Mouse (Mus musculus) liver, embryonic 13.5 days (tissue): ENCODE data around the gene Pikfyve. TPM values are rescaled to one million over a fixed set of nuclear protein-coding genes. Genes with fewer than 3 reads are reported as not detected.

Source experiments
- ATAC-seq: fragments of 200-750 bp; cut with Nextera tagmentation; 2 replicates; pipeline ENCODE4 v1.8.0; 2017; ENCODE audit warnings: low read depth, mild to moderate bottlenecking, moderate number of reproducible peaks, moderate library complexity
- DNase-seq: peaks from one replicate; pipeline ENCODE4 v3.0.0; 2022
- H3K27ac ChIP-seq: fragments of 300-500 bp; sonication (generic); 2 replicates; pipeline ENCODE4 v1.5.1; 2015; ENCODE audit warnings: moderate library complexity, mild to moderate bottlenecking, inconsistent platforms
- H3K27me3 ChIP-seq: fragments of 300-500 bp; sonication (generic); 2 replicates; pipeline ENCODE4 v1.6.1; 2015; ENCODE audit warnings: mild to moderate bottlenecking, inconsistent platforms
- H3K36me3 ChIP-seq: fragments of 300-500 bp; sonication (generic); 2 replicates; pipeline ENCODE4 v1.6.1; 2015; ENCODE audit warnings: mild to moderate bottlenecking, inconsistent platforms
- H3K4me1 ChIP-seq: fragments of 300-500 bp; sonication (generic); replicated peaks from 2 replicates; pipeline ENCODE4 v1.6.1; 2015; ENCODE audit warnings: inconsistent platforms
- H3K4me2 ChIP-seq: fragments of 300-500 bp; sonication (generic); 2 replicates; pipeline ENCODE4 v1.6.1; 2015; ENCODE audit warnings: inconsistent platforms, mild to moderate bottlenecking, moderate library complexity
- H3K4me3 ChIP-seq: fragments of 300-500 bp; sonication (generic); replicated peaks from 2 replicates; pipeline ENCODE4 v1.5.1; 2015; ENCODE audit warnings: mild to moderate bottlenecking, inconsistent platforms
- H3K9ac ChIP-seq: fragments of 300-500 bp; sonication (generic); 2 replicates; pipeline ENCODE4 v1.6.1; 2015; ENCODE audit warnings: mild to moderate bottlenecking, inconsistent platforms
- H3K9me3 ChIP-seq: fragments of 300-500 bp; sonication (generic); replicated peaks from 2 replicates; pipeline ENCODE4 v1.6.1; 2016; ENCODE audit warnings: inconsistent platforms
- WGBS: fragments of 180-500 bp; shearing (Covaris S2); methylation state at CpG from one replicate; pipeline ENCODE4 v1.1.7; 2015; ENCODE audit not compliant: insufficient replicate concordance; 5-methylcytosine and 5-hydroxymethylcytosine counted together
- polyA plus RNA-seq: library from polyadenylated mRNA; unstranded; fragments of >200 nt; fragmentation: Nextera tagmentation; extraction: Ambion mirVana; gene quantifications from 2 replicates; pipeline ENCODE4 v1.2.1, GENCODE M21; 2015

Gene Pikfyve
- polyA plus RNA-seq: 4.1 and 6.1 TPM in 2 replicates

DNA sequence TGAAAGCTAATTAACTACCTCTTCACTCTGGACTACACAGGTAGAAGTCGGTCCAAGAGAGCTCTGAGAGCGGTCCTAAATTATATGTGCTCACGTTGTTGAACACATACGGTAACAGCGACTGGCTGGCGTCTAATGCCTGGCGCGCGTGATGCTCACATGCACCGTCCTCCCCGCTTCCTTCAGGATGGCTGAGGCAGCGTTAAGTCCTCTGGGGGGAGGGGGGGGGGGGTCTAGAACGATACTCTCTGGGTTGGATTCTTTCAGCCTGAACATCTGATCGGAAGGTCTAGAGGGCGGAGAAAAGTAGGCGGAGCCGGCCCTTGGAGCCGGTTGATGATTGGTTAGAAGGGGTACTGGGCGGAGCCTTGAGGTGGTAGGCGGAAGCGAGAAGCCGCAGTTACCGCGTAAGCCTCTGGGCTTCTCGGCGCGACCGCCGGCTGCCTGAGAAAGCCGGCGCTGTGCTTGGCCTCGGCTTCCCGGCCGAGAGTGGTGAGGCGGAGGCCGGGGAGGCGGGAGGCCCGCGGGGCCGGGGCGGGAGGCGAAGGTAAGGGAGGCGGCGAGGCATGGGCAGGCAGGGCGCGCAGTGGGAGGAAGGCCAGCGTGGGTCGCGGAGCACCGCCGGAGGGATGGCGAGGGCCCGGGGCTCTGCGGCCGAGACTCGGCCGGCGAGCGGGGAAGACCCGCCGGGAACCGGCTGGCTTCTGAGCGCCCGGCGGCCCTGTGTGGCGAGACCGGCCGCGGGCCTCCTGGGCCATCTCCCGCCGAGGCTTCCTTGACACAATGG is at the start of gene Pikfyve, which contains the start of gene Idh1:
Gene Pikfyve (plus strand): TSS at position 397 of the 787 bp plus-strand sequence.
Gene Idh1 (minus strand): TSS at position 214 of the 787 bp plus-strand sequence.
- Histone ChIP-seq H3K4me2 (peak within 1 kb of the TSS; percentile 84), H3K27me3 (no peaks in the 10 kb centered on the region), H3K9ac (peak within 1 kb of the TSS; percentile 93), H3K4me1 (peaks cover 27% of the 10 kb centered on the region), H3K9me3 (no peaks in the 10 kb centered on the region), H3K4me3 (peak within 1 kb of the TSS; percentile 91), H3K36me3 (no peaks in the 10 kb centered on the region), H3K27ac (peak within 1 kb of the TSS; percentile 90)
- peak; percentile 96 for ATAC-seq
- WGBS: under 1% methylated on average over 70 of the region's 71 CpGs
- DNase-seq: peak; percentile 95

DNA sequence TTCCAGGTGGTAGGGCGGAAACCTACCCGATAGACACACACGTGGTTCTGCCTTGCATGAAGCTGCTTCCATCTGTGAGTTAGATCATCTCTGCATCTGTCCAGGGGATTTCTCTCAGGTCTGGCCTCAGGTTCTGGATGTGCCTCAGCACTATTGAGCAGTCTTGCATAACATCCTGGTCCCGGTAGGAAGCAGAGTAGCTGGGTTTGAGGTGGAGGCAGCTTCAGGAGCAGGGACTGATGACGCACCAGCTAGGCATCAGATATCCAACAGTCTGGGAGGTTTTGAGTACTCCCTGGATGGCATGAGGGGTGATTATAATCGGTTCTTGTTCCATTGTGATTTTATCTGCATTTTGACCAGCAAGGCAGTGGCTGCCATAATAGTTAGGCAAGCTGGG is 48.9 kb upstream of the Pikfyve start:
- Histone ChIP-seq H3K9ac (no peak overlapping the region), H3K36me3 (no peaks in the 10 kb centered on the region), H3K27me3 (no peaks in the 10 kb centered on the region), H3K4me3 (no peak overlapping the region), H3K27ac (no peak overlapping the region), H3K9me3 (no peaks in the 10 kb centered on the region), H3K4me1 (no peaks in the 10 kb centered on the region), H3K4me2 (no peak overlapping the region)
- DNase-seq (no peak), ATAC-seq (no peak)
- 67% methylated on average over 6 of the region's 6 CpGs for WGBS

DNA sequence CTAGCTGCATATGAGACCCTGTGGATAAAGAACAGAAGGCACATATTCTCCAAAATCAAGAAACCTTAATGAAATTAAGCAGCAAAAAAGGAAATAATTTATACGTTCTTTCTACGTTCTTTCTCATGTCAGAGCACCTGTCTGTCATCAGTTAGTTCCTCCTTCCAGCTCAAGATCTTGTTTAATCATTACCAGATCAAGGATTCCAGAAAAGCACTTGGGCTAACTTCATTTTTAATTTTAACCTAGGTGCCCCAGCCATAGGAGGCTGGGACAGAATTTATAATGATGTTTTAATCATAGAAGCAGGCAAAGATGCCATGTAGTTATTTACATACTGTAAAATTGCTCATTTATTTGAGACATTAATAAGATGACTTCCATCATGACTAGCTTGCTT is 41.7 kb upstream of the Pikfyve start:
- 66% methylated on average over 2 of the region's 2 CpGs for WGBS
- DNase-seq (no peak), ATAC-seq (no peak)
- Histone ChIP-seq H3K4me2 (no peak overlapping the region), H3K9ac (no peak overlapping the region), H3K4me1 (no peaks in the 10 kb centered on the region), H3K27me3 (no peaks in the 10 kb centered on the region), H3K36me3 (no peaks in the 10 kb centered on the region), H3K9me3 (no peaks in the 10 kb centered on the region), H3K27ac (no peak overlapping the region), H3K4me3 (no peak overlapping the region)

DNA sequence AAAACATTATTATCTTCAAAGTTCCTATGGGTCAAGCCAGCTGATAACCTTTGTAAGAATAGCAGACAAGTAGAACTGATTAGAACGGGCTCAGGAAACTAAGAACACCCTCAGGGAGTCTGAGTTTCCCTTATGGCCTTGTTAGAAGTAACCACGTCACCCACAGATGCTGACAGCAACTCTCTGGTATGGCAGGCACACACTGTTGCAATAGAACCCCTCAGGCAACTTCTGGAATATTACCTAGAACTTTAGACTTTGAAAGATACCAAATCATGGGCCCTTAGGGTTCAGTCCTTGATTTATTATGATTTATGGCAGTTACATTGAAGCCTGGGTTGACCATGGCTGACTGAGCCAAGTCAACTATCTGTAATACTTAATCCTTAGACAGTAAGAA is 39.9 kb upstream of the Pikfyve start:
- Histone ChIP-seq H3K4me1 (no peaks in the 10 kb centered on the region), H3K9me3 (no peaks in the 10 kb centered on the region), H3K27ac (no peak overlapping the region), H3K4me3 (no peak overlapping the region), H3K9ac (no peak overlapping the region), H3K4me2 (no peak overlapping the region), H3K36me3 (no peaks in the 10 kb centered on the region), H3K27me3 (no peaks in the 10 kb centered on the region)
- ATAC-seq (no peak), DNase-seq (no peak)
- WGBS: 19% methylated on average over 2 of the region's 2 CpGs

DNA sequence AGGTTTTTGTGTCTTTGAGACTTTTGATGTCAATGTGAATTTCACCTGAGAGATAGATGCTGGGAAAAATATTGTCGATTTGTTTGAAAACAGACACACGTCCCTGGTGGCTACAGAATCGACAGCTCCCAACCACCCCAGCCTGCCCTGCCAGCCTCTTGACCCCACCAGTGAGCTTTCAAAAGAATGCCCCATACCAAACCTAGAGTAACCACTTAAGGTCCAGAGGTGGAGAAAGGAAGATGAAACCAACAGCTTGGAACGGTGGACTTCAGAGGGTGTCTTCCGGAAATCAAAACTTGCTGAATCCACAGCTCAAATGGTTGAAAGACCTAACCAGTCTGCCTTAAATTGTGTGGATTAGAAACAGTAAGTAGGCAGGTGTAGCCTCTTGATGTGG is 39.2 kb upstream of the Pikfyve start:
- H3K36me3 ChIP-seq: no peaks in the 10 kb centered on the region
- H3K4me1 ChIP-seq: no peaks in the 10 kb centered on the region
- no peak overlapping the region for H3K4me3 ChIP-seq
- DNase-seq: no peak
- 78% methylated on average over 5 of the region's 5 CpGs for WGBS
- H3K27me3 ChIP-seq: no peaks in the 10 kb centered on the region
- H3K4me2 ChIP-seq: no peak overlapping the region
- ATAC-seq: no peak
- no peak overlapping the region for H3K9ac ChIP-seq
- H3K9me3 ChIP-seq: no peaks in the 10 kb centered on the region
- H3K27ac ChIP-seq: no peak overlapping the region

DNA sequence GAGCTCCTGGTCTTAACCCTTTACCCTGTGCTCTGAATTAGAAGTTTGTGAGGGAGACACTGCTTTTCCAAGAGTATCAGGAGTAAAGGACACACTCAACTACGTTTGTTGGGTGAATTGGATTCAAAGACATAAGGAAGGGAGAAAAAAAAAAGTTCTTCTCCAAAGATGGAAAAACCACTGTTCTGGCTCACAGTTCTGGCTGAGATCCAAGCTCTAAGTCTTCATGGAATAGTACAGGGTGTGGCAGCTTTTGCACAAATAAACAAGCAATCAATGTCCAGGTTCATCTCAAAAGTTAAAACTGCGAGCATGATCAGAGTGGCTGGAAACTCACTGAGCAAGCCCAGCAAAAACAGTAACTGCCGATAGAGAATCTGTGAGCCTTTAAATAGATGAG is 38.5 kb upstream of the Pikfyve start:
- no peak for DNase-seq
- ATAC-seq: no peak

DNA sequence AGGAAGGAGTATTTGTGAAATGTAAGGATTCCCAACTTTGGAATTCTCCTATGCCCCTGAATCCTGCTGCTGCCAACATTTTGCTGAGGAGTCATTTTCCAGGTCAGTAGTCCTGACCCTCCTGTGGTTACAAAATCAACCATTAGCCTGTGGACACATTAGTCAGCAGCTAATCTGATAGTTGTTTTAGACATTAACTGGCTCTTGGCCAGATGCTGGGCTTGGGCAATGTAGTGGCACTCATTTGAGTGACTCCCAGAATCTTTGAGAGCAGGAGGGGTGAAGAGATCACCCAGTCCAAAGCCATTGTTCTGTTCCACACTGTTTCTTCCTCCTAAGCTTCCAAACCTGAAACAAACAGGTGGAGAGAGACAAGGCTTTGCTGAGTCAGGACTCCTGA is 31.7 kb upstream of the Pikfyve start:
- no peak overlapping the region for H3K9ac ChIP-seq
- H3K4me1 ChIP-seq: no peaks in the 10 kb centered on the region
- H3K9me3 ChIP-seq: no peaks in the 10 kb centered on the region
- no peak for DNase-seq
- no peak overlapping the region for H3K4me2 ChIP-seq
- no peak overlapping the region for H3K4me3 ChIP-seq
- H3K27me3 ChIP-seq: no peaks in the 10 kb centered on the region
- H3K36me3 ChIP-seq: peaks cover 13% of the 10 kb centered on the region; the same call in 1 of the 2 replicates
- no peak for ATAC-seq
- H3K27ac ChIP-seq: no peak overlapping the region

More for the DNA sequence above, 38.5 kb upstream of the Pikfyve start:
- H3K4me1 ChIP-seq: no peaks in the 10 kb centered on the region
- H3K27ac ChIP-seq: no peak overlapping the region
- H3K4me3 ChIP-seq: no peak overlapping the region
- H3K4me2 ChIP-seq: no peak overlapping the region
- H3K27me3 ChIP-seq: no peaks in the 10 kb centered on the region
- WGBS: 55% methylated on average over 3 of the region's 3 CpGs
- H3K36me3 ChIP-seq: no peaks in the 10 kb centered on the region
- no peak overlapping the region for H3K9ac ChIP-seq
- no peaks in the 10 kb centered on the region for H3K9me3 ChIP-seq

DNA sequence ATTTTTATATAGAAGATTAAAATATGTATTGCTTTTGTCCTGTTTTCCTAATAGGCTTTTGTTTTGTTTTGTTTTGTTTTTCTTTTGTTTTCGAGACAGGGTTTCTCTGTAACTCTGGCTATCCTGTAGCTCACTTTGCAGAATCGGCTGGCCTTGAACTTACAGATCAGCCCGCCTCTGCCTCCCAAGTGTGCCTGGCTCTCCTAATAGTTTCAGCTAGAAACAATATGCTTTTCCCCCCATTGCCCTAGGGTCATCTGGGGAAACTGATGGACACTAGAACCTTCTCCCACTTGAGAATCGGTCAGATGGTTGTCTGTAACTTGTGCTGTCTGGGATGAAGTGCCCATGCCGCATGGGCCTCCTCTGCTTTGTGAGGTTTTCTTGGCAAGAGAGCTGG is 30.4 kb upstream of the Pikfyve start:
- no peak overlapping the region for H3K4me2 ChIP-seq
- DNase-seq (no peak), ATAC-seq (no peak)
- no peak overlapping the region for H3K9ac ChIP-seq
- H3K4me1 ChIP-seq: no peaks in the 10 kb centered on the region
- peaks cover 25% of the 10 kb centered on the region for H3K36me3 ChIP-seq
- no peaks in the 10 kb centered on the region for H3K27me3 ChIP-seq
- no peaks in the 10 kb centered on the region for H3K9me3 ChIP-seq
- no peak overlapping the region for H3K27ac ChIP-seq
- H3K4me3 ChIP-seq: no peak overlapping the region
- 74% methylated on average over 5 of the region's 5 CpGs for WGBS

DNA sequence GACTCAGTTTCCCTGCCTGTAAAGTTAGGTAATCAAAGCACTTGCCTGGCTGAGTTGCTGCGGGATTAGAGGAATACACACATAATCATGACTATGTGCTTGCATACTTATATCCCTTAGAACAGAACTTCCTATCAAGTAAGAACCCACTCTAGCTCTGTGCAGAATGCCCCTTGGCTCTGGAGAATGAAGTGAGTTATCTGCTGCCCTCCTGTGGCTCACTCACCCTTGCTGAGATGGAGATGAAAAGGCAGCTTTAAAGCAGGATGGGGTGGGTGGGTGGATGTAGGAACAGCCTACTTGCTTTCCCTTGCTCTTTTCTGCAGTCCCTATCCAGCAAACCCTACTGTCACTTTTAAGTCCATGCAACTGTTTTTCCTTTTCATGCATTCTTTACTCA is 24.3 kb upstream of the Pikfyve start:
- H3K27ac ChIP-seq: no peak overlapping the region
- no peak overlapping the region for H3K9ac ChIP-seq
- H3K27me3 ChIP-seq: no peaks in the 10 kb centered on the region
- no peak for ATAC-seq
- H3K4me1 ChIP-seq: no peaks in the 10 kb centered on the region
- peaks cover 55% of the 10 kb centered on the region for H3K36me3 ChIP-seq
- 76% methylated on average over 1 of the region's 1 CpGs for WGBS
- no peaks in the 10 kb centered on the region for H3K9me3 ChIP-seq
- H3K4me3 ChIP-seq: no peak overlapping the region
- DNase-seq: no peak
- H3K4me2 ChIP-seq: no peak overlapping the region

DNA sequence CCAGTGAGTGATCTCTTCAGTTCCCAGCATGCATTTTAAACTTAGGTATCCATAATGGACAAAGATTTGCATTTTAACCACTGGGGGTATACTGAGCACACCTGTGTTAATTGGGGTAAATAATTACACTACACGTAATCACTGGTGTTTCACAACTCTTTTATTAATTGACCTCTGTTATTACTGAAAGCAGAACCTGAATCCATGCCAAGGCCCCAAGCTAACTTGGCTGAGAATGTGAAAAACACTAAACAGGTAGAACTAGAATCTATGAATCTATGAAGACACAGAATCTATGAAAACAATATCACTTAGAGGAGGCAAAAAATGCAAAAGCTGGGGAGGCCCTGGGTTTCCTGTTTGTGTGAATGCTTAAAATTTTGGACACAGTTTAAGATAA is 19.0 kb upstream of the Pikfyve start:
- H3K4me2 ChIP-seq: no peak overlapping the region
- H3K9ac ChIP-seq: no peak overlapping the region
- 0 out of 2 replicates have a peak, but pooled peaks cover 3% of the 10 kb centered on the region for H3K4me1 ChIP-seq
- no peak overlapping the region for H3K4me3 ChIP-seq
- WGBS: 77% methylated on average over 1 of the region's 1 CpGs
- DNase-seq (no peak), ATAC-seq (no peak)
- no peaks in the 10 kb centered on the region for H3K9me3 ChIP-seq
- H3K27me3 ChIP-seq: no peaks in the 10 kb centered on the region
- H3K27ac ChIP-seq: no peak overlapping the region
- H3K36me3 ChIP-seq: peaks cover 58% of the 10 kb centered on the region

DNA sequence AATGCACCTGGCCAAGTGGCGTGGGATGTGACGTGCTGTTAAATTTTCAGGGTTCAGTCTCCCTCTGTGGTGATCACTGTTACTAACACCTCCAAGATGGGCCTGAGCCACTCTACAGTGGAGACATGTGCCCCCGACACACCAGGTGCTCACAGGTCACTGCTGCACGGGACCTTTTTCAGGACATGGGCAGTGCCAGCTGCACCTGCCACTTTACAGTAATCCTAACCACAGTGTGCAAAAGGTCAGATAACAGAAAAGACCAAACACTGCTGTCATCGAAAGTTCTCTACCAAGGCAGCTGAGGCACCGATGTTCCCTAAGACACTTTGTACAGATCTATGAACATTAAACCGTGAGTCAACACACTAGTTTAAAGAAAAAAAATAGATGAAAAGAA is 16.9 kb upstream of the Pikfyve start:
- H3K4me2 ChIP-seq: no peak overlapping the region
- 0 out of 2 replicates have a peak, but pooled peaks cover 6% of the 10 kb centered on the region for H3K4me1 ChIP-seq
- peaks cover 52% of the 10 kb centered on the region for H3K36me3 ChIP-seq
- no peaks in the 10 kb centered on the region for H3K9me3 ChIP-seq
- H3K27me3 ChIP-seq: no peaks in the 10 kb centered on the region
- no peak overlapping the region for H3K4me3 ChIP-seq
- H3K27ac ChIP-seq: no peak overlapping the region
- ATAC-seq: no peak
- 68% methylated on average over 7 of the region's 7 CpGs for WGBS
- no peak for DNase-seq
- no peak overlapping the region for H3K9ac ChIP-seq

DNA sequence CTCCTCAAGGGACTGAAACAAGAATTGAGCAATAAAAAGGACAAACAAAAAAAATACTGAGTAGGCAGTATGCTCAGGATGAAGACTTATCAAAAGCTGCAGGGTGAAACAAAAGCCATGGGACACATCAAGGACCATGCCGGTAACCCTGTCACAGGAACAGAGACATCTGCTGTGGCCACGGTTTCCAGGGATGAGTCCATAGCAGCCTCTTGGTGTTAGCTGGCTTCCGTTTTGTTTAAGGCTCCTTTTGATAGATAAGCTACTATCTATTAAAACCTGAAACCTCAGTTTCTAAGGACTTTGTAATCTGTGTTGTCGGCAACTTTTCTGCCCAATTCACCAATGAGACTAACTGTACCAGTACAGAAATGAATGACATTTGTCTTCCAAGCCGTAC is 16.5 kb upstream of the Pikfyve start:
- Histone ChIP-seq H3K27me3 (no peaks in the 10 kb centered on the region), H3K9me3 (no peaks in the 10 kb centered on the region), H3K4me2 (no peak overlapping the region), H3K9ac (no peak overlapping the region), H3K36me3 (peaks cover 51% of the 10 kb centered on the region), H3K27ac (no peak overlapping the region), H3K4me3 (no peak overlapping the region), H3K4me1 (0 out of 2 replicates have a peak, but pooled peaks cover 6% of the 10 kb centered on the region)
- ATAC-seq: no peak
- 33% methylated on average over 5 of the region's 5 CpGs for WGBS
- no peak for DNase-seq
